Mouse (Mus musculus) left cerebral cortex, postnatal 4 days (tissue): Measurements from ENCODE around the gene Impg1. TPM values are rescaled to one million over a fixed set of nuclear protein-coding genes. Genes with fewer than 3 reads are reported as not detected.
A peak's percentile ranks its signal among the peaks of the same experiment; 100 is the strongest.

Source experiments
- DNase-seq: peaks from one replicate; pipeline ENCODE4 v3.0.0-alpha.2; 2022
- intact Hi-C: fragments of 180-260 bp; cut with DNase I; formaldehyde crosslinking; loops from one replicate; pipeline ENCODE4 v1.15.1; 2025
- total RNA-seq, 2 experiments: library from RNA; stranded (reverse); gene quantifications; 2 replicates each; pipeline ENCODE4 v1.2.3; 2021

Impg1 gene
- total RNA-seq = not detected

DNA sequence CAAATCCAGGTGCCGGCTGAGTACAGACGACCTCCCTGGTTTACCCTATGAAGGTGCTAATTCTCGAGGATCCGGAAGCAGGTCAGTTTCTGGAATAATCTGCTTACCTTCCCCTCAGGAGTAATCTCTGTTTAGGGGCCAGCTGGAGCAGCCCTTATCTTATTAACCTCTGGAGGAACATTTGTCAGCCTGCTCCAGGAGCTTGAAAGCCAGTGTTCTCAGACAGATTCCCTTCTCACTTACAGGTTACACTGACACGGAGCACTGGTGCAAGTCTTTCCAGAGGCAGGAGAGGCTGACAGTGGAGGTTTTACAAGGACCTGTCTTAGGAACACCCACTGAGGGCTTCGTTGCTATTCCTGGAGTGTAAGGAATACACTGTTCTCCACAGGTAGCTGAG is at the start of gene Impg1:
Impg1 (minus strand) TSS at position 101 of the 400 bp plus-strand sequence.
- no peak for DNase-seq
- intact Hi-C loops = no loop called here

DNA sequence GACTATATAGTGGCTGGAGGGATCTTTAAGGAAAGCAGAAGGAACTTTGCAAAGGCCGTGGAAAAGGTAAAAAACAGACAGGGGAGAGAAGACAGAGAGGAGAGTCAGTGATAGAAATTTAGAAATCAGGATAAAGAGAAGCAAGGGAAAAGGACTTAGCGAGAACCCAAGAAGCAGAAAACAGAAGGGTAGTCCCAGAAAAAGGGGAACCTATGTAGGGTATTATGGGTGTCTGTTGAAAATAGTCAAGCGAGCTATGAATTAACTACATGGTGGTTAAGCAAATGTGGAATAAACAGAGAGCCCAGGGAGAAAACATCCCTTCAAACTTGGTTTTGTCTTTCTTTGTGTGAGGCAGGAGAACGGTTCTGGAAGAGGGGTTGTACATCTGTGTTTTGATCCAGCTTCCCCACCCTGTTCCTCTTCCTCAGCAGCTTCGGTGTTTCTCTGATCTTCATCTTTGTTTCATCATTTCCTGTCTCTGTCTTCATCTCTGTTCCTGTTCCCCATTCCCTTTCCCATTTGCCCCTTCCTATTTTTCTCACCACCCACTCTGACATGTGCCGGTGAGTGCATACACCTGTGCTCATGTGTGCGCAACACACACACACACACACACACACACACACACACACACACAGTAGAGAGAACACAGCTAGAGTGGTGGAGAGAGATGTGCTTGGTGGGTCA is 44.3 kb upstream of the Impg1 start:
- no peak for DNase-seq
- intact Hi-C loops = no loop called here

DNA sequence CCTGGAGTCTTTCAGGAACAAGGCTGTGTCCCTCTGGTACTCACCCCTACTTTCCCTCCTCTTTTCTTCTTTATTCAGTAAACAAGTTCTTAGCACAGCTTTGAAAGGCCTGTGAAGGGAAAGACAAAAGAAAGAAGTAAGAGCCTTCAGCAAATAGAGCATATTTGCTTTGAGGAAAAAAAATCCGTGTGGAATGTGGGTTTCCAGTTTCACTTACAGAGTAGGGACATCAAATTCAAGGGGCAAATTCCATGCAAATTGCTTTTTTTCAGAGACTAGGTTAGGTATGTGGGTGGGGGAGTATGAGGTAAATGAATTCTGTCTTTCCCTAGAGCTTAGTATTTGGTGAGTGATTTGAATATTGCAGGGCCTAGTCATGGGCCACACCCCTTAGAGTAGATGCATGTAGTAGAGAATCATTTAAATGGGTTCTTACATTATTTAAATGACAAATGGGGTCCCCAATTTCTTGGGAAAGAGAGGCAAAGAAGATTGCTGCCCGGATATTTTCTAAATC is 39.3 kb upstream of the Impg1 start:
- intact Hi-C loops = no loop called here
- DNase-seq = no peak

DNA sequence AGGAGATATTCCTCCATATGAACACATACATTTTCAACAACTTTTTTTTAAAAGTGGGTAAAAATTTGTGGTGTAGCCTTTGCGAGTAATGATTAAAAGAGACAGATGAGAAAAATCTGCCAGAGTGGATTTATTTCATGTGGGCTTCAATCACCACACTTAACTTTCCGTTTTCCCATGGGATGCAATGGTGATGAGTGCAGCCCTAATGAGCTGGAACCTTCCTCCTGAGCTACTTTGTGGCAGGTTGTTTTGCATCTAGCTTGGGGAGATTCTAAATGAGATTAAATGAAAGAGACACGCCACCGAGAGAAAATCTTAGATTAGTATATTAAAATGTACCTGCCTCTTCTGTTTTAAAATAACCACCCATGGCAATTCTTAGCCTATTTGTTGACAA is 26.3 kb upstream of the Impg1 start:
- intact Hi-C loops = no loop called here
- DNase-seq = no peak

DNA sequence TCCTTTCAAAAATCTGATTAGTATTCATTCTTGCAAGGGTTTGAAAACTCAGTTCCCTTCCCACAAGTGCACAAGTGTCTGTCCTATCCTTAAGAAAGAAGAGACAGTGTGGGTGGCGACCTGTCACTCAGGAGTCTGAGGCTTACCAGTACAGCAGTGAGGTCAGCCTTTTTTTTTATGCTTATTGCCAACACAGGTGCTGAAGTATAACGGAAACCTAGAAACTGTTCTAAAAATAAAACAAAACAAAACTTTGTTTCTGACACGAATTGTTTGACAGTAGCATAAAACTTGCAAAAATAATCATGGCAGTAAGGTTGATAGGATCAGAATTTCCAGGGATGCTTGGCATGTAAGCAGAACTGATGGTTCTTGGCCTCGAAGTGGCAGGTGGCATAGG is 4.9 kb downstream of the Impg1 start:
- no peak for DNase-seq
- intact Hi-C loops = no loop called here

DNA sequence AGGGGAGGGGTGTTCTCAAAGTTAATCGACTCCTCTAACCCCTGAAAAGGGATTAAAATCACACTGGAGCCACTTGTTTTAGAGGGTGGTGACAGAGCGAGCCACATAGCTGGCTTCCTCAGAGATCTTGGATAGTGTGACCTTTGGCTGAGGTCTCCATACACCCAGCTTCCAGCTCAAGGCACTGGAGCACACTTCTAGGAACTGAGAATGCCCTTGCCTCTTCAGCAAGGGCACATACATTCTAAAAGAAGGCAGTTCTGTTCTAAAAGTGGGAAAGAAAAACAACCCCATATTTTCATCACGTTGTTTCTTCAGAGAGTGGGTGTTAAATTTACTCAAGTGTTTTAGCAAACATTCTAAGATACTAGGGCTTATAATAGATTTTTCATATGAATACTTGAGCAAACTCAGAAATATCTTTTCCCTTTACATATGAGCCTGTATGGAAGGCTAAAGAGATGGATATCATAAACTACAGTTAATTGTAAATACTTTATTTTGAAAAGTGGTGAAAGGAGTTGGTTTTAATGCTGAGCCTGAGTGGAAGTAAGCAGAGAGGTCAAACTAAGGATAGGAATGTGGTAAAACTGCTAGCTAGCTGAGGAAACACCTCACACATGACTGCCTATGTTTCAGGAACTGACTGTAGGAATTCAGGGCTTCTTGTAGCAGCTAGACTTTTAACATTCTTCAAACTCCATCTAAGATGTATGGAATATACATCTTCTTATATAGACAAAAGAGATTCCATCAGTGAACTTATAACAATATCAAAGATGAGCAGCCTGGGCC is 14.6 kb downstream of the Impg1 start:
- intact Hi-C loops = no loop called here
- no peak for DNase-seq

DNA sequence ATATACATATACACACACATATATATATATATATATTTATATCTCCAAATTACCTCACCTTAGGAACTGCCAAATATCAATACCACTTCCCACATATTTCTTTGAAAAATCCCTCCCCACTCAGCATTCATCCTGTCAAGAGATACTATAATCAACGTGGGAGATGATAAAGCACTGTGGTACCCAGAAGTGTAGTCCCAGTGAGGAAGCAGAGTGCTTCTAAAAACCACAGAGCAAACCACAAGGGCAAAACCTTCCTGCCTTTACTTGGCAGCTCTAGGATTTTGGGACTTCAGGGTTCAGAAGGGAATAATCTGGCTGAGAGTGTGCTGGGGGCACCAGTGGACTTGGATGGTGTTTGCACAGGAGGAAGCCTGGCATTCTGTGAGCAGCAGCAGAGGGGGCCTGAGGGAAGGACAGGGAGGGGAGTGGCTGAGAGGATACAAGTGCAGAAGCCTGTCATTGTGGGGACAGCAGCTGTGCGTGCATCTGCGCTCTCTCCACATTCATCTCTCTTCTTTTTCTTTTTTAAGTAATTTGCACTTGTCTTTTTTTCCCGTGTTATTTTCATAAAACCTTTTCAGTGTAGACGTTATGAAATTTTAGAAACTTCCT is 24.1 kb downstream of the Impg1 start:
- no peak for DNase-seq
- intact Hi-C loops = no loop called here

DNA sequence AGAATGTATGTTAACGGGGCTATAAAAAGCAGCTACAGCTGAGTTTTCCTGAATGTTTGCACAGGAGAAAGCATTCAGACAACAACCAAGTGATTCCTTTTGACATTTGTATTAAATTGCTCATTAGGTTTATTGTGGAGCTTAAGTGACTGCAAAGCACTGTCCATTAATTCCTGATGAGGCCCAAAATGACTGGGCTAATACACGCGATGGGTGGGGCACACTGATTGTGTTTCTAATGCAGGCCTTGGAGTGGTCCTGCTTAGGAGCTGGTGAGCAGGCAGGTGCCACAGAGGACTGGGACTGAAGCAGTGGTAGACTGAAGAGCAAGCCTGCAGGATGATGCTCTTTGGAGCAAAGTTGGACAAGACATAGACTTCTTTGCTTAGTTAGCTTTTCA is 73.9 kb downstream of the Impg1 start:
- DNase-seq = no peak
- intact Hi-C loops = no loop called here

DNA sequence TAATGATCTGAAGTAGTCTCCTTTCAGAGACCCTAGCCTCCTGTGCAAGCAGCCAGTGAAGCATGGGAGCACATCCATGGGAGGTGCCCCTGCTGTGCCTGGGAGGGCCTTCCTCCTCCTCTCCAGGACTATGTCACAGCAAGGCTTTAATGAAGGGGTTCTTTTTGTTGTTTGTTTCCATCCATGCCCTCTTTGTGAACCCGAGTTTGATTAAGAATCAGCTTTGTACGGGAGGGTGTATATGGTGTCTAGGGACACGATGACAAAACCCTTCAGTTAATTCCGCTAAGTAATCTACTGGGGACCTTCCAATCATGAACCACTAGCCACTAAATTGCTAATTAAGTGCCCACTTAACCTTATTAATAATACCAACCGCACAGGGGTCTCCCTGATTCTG is 74.3 kb downstream of the Impg1 start:
- no peak for DNase-seq
- intact Hi-C loops = no loop called here

DNA sequence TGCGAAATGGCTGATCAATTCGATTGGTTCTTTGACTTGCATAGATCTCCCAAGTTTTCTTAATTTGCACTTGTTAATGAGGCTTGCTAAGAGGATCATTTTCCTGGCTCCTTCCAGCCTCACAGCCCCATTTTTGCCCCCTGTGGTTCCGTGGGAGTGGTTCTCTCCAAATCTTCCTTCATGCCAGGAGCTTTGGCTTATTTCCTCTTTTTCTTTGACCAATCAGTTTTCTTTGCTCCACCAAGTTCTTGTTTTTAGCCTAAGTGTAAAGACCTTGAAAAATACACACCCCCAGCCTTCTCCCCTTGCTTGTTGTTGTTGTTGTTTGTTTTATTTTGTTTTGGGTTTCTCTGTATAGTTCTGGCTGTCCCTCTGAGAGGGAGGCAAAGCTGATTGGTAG is 77.4 kb downstream of the Impg1 start:
- intact Hi-C loops = no loop called here
- no peak for DNase-seq

DNA sequence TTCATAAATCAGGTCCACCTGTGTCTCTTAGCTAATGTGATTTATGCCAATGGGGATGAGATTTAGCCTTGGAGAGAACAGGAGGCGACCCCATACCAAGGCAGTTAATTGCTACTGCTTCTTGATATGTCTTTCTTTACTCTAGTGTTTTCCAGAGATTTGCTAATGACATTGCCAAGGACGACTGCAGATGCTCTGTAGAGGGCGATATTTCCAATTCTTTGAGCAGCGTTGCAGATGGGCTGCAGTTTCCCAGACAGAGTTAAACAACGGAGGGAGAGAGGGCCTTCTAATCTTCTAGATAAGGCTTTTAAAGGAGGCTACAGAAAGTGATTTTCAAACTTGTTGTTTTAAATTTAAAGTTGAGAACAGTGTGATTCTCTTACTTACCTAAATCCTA is 78.8 kb downstream of the Impg1 start:
- DNase-seq = no peak
- intact Hi-C loops = no loop called here

DNA sequence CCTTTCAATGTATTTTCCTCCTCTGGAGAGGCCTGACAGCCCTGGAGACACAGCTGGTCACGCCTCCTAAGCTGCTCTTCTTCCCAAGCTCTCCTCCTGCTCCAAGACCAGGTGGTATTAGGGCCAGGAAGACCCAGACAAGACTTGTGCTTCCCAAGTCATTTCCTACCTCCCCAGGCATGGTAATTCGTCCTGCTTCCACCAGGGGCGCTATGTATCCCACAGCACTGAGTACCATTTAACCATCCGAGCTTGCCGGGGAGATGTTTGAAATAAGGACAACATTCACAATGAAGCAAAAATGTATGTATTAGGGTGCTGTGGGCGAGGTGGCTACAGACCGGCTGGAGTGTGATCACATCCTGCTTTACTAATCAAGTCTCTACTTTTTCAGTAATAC is 79.3 kb downstream of the Impg1 start:
- DNase-seq = peak; percentile 19
- intact Hi-C loops = no loop called here

DNA sequence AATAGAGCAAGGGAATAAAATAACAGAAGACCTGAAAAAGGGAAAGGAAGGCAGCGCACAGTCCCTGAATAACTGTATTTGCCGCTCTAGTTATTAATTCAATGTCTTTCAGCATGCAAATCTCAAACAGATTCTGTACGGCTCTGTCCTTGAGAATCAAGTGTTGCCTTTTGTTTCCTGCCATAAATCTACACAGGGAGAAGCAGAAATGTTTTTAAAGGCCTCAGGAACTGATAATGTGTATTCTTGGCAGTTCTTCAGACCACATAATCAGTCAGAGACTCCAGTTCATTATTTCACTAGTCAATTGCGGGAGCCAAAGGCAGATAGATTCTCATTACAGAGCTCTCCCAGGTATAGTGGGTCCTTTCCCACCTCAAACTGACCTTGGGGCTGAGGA is 82.6 kb downstream of the Impg1 start:
- no peak for DNase-seq
- intact Hi-C loops = loop anchor here (5.0 kb wide), 1 partner anchor 1240 kb away; no protein-coding TSS in a partner anchor

DNA sequence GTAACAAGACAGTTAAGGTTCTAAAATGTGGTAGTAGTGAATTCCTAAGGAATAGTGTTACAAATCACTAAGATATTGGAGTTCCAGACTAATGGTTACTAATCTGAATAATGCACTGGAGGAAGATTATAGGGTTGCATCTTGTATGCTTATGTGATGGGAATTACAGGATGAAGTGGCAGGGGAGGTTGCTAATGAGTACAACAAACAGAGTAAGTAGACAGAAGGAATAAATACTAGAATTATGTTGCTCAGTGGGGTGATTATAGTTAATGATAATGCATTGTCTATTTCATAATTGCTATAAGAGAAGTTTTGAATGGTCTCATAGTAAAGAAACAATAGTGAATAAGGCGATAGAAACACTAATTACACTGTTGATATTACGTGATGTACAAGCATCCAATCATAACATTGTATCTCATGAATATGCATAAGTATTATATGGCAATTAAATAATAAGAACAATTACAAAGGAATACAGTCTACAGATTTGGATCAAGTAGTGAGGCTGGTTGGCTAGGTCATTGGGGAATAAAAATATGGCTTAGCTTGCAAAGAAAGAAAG is 85.1 kb downstream of the Impg1 start:
- intact Hi-C loops = loop anchor here (5.0 kb wide), 1 partner anchor 1242 kb away; no protein-coding TSS in a partner anchor

DNA sequence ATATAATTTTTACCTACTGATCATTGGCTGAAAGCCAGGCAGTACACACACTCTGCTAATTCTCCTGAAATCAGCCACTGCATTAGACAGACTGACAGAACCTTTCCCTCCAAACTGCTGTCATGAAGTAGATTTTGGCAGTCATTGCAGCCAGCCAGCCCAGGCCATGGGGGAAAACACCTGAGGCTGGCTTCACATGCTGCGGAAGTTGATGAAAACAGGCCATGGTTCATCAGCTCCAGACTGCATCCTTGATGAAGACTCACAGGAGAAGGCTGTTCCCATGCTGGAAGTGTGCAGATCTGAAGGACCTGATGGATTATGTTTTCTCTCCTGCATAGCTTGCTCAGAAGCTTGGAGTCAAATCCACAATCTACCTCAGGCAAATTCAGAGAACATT is 91.2 kb downstream of the Impg1 start:
- DNase-seq = no peak
- intact Hi-C loops = no loop called here

More for the DNA sequence above, 85.1 kb downstream of the Impg1 start:
- no peak for DNase-seq

DNA sequence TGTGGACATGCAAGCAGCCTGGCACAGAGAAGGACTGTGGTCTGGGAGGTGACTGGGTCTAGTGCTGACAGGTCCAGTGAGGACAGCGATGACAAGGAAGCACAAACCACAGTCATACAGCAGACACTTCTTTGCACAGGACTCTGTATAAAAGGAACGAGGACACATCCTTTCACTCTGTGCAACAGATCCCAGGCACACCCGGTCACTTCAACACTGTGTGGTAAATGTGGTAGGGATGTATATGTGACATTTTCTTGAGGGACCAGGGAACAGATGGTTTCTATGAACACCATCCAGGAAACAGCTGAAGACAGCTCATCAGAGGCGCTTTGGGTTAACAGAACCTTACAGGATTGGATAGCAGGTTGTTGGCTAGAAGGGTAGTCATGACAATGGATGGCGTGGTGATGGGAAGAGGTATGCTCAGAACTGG is 92.0 kb downstream of the Impg1 start:
- DNase-seq = no peak
- intact Hi-C loops = no loop called here

DNA sequence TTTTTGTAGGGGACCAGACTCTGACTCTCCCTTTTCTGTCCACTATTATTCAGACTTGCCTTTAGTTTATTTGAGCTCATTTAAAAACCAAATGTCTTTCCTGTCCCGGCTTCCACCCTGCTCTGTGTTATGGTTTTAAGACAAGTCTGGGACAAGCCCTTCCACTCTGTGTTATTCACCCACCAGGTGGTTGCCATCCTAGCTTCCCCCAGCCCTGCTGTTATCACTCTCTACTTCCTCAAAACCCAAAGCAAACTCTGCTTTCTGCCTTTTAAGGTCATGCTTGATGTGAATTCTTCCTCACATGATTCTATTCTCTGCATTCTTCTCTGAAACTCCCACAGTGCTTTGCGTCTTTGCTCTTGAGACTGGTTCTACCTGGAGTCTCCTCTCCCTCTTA is 96.6 kb downstream of the Impg1 start:
- no peak for DNase-seq
- intact Hi-C loops = no loop called here

DNA sequence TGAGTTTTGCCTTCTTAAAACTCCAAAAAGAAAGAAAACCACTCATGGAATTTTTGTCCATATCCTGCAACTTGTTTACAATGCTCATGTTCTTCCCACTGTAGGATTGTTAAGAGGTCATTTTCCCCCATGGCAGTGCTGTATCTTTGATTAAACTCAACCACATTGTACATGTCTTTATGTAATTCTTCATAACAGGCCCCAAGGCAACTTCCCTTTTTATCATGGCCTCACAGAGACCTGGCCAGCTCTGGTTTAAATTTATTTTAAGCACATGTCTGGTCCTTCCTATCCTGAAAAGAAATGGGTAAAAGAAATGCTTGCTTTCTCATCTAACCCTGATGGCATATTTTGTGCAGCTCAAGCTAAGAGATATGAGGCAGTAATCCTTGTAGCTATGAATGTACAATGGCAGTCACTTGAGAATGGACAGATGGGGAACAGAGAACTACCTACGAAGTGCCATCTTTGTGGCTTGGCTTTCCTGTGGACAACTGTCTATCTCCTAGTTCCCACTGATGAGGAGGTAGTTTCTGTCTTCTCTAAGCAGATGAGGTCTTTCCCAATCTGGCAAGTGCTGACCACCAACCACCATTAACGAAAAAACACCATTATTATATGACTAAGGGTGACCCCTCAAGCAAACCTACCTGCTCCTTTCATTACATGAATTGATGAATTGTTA is 97.6 kb downstream of the Impg1 start:
- DNase-seq = no peak
- intact Hi-C loops = no loop called here

DNA sequence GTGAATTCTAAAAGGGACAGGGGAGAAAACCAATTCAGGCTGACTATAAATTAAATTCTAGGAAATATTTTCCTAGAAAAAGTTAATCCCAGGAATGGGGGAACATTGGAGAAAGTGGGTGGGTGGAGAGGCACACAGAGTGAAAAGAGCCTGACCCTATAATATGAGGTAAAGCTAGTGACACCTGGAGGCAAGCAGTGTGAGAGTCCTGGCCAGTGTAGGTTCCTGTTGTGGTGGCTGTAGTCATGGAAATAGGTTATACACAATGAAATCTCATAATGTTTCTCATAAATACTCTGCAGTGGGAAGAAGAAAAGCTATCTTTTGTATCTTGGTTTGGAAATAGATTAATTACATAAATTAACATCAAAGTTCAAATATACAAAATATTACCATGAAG is 105.2 kb downstream of the Impg1 start:
- intact Hi-C loops = no loop called here
- DNase-seq = no peak

DNA sequence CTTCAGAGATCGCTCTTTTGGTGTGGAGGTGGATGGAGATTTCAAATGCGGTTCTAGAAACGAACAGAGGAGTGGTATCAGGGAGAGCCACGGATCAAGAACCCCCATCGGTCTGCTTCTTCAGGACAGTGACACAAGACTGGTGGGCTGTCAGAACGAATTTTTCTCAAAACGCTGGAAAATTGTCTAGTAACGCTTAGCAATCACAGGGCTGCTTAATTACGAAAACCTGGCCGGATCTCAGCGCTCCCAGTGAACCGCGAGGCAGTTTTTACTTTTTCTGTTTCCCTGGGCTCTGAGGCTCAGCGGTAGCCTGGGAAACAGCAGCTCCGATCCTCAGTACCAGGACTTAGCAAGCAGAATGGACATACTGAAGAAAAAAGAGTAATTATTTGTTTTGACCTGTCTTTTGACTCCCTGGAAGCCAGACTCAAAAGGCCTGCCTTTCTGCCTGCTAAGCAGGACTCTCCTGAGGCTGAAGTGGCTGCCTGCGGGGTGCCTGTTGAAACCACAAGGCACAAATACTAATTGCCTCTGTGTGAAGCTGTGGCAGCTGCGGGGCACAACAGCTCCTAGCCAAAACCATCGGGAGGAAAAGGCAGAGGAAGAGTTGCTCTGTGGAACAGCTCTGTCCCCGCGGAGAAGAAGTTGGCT is 113.5 kb downstream of the Impg1 start:
- intact Hi-C loops = no loop called here
- peak; percentile 48 for DNase-seq
